Mouse (Mus musculus) brain, embryonic 14.5 days (tissue): Measurements from ENCODE around the gene Park7.

Source experiments
- CTCF ChIP-seq: fragments of 200-500 bp; IDR thresholded peaks from 2 replicates; pipeline ENCODE4 v1.5.1; 2012; ENCODE audit warnings: inconsistent platforms, mild to moderate bottlenecking, moderate library complexity, borderline replicate concordance; ENCODE audit not compliant: insufficient read depth, insufficient read length; ENCODE audit errors: extremely low read depth
- POLR2A ChIP-seq: fragments of 200-500 bp; IDR thresholded peaks from 2 replicates; pipeline ENCODE4 v1.6.1; 2012; ENCODE audit warnings: mild to moderate bottlenecking, inconsistent platforms, borderline replicate concordance; ENCODE audit not compliant: poor library complexity, insufficient read depth, insufficient read length, severe bottlenecking; ENCODE audit errors: extremely low read depth

- TF ChIP-seq CTCF (no peak), POLR2A (no peak)
Measured at GRCm38 (mm10) chr4:150852045-150852444, 62.2 kb downstream of the Park7 start.
